ENCODE assay signal across 15 mouse cellular contexts in genomic region chr3:126660986-126661385, GRCm38 (mm10).
A peak's percentile ranks its signal among the peaks of the same experiment; 100 is the strongest.
DNase-seq lines count a peak whose midpoint lies in the region; ATAC-seq and TF ChIP-seq lines count a peak whose summit lies in the region.
"Had no signal": no experiment of that assay in that cellular context is flagged by ENCODE, and none has a peak within 500 bp of the region (broad histone marks: within the 10 kb centered on the region; RNA-seq: fewer than 3 reads in every experiment).

No protein-coding gene starts in this region.

- no peak overlapping the region for H3K4me3 ChIP-seq in lung, embryonic 15.5 days
- no peak overlapping the region for H3K4me3 ChIP-seq in lung, adult 2 months (replicated peaks; ENCODE audit: extremely low read depth, low read depth, low read length)
- no peak overlapping the region for H3K4me3 ChIP-seq in bone marrow macrophage, adult 2 months (ENCODE audit: insufficient read depth, low read length)
- no peak overlapping the region for H3K4me3 ChIP-seq in macrophage (ENCODE audit: inconsistent target)
- H3K4me3 ChIP-seq: erythroblast, embryonic 14.5 days; liver, embryonic 12.5 days; neural tube, embryonic 15.5 days had no signal

- TF ChIP-seq CTCF in lung, adult 2 months (IDR thresholded peaks at IDR 0.05; ENCODE audit: insufficient read depth, low read length): no peak
- TF ChIP-seq CTCF in bone marrow macrophage, adult 2 months (IDR thresholded peaks at IDR 0.05; ENCODE audit: low read depth, low read length): no peak

- H3K9me3 ChIP-seq in lung, embryonic 15.5 days: no peaks in the 10 kb centered on the region
- H3K9me3 ChIP-seq: liver, embryonic 12.5 days; neural tube, embryonic 15.5 days had no signal

- no peaks in the 10 kb centered on the region for H3K36me3 ChIP-seq in lung, embryonic 15.5 days
- no peaks in the 10 kb centered on the region for H3K36me3 ChIP-seq in macrophage (ENCODE audit: inconsistent target)
- H3K36me3 ChIP-seq: liver, embryonic 12.5 days; neural tube, embryonic 15.5 days had no signal

- 53% methylated on average over 6 of the region's 6 CpGs for WGBS in lung, embryonic 15.5 days
- WGBS in lung, adult 2 months: 65% methylated on average over 6 of the region's 6 CpGs
- WGBS in macrophage (ENCODE audit: missing documents): 31% methylated on average over 6 of the region's 6 CpGs

- H3K27ac ChIP-seq in lung, embryonic 15.5 days: peak overlapping the region; percentile 85
- peak overlapping the region; percentile 54 for H3K27ac ChIP-seq in bone marrow macrophage, adult 2 months (ENCODE audit: insufficient read depth, low read depth, low read length)
- peak overlapping the region; percentile 51 for H3K27ac ChIP-seq in macrophage
- H3K27ac ChIP-seq: liver, embryonic 12.5 days; neural tube, embryonic 15.5 days had no signal

- no peak overlapping the region for H3K4me2 ChIP-seq in lung, embryonic 15.5 days
- H3K4me2 ChIP-seq: liver, embryonic 12.5 days; neural tube, embryonic 15.5 days had no signal

- peak; percentile 45; the same call in 1 of the 2 replicates for ATAC-seq in lung, embryonic 15.5 days (ENCODE audit: borderline replicate concordance, extremely low read depth, low FRiP score, low TSS enrichment)
- ATAC-seq: hindbrain, embryonic 16.5 days; liver, embryonic 12.5 days had no signal

- DNase-seq in adrenal gland, postnatal 36 days: peak; percentile 42 to 52
- no peak for DNase-seq in adrenal gland, postnatal 25 days
- DNase-seq in lung, adult 2 months: no peak
- DNase-seq in layer of hippocampus, postnatal 10 days (ENCODE audit: low spot score in 2 of 2): no peak
- no peak for DNase-seq in urinary bladder, adult 2 months (ENCODE audit: low spot score)
- DNase-seq: kidney, postnatal 14 days; midbrain, embryonic 14.5 days; right cerebral cortex, postnatal 14 days had no signal

- no peak overlapping the region for H3K9ac ChIP-seq in lung, embryonic 15.5 days
- H3K9ac ChIP-seq: liver, embryonic 12.5 days; neural tube, embryonic 15.5 days had no signal

- no peaks in the 10 kb centered on the region for H3K27me3 ChIP-seq in lung, embryonic 15.5 days
- H3K27me3 ChIP-seq: liver, embryonic 12.5 days; neural tube, embryonic 15.5 days had no signal

- H3K4me1 ChIP-seq in lung, embryonic 15.5 days: peaks cover 24% of the 10 kb centered on the region
- H3K4me1 ChIP-seq in lung, adult 2 months (ENCODE audit: control insufficient read depth, insufficient read depth, low read length): peaks cover 10% of the 10 kb centered on the region
- peaks cover 36% of the 10 kb centered on the region for H3K4me1 ChIP-seq in bone marrow macrophage, adult 2 months (ENCODE audit: control insufficient read depth, insufficient read depth, low read length)

- TF ChIP-seq POLR2A in lung, adult 2 months (IDR thresholded peaks at IDR 0.05; ENCODE audit: borderline replicate concordance, extremely low read depth, low read depth, low read length): no peak
- no peak for TF ChIP-seq POLR2A in bone marrow macrophage, adult 2 months (IDR thresholded peaks at IDR 0.05; ENCODE audit: borderline replicate concordance, low read depth, low read length)

- peaks cover 83% of the 10 kb centered on the region for H3K79me2 ChIP-seq in macrophage (ENCODE audit: inconsistent target)

Comparison
In these comparisons a context has a peak if more than half of its experiments do, and no peak if none do; other contexts are left out.
1. DNase-seq: peak in adrenal gland, postnatal 36 days (2 of 2); none in adrenal gland, postnatal 25 days (single experiment), lung, adult 2 months (single experiment), layer of hippocampus, postnatal 10 days (0 of 2) and urinary bladder, adult 2 months (single experiment).
2. Peak in every context shown above with its lines, with median percentiles within 50 percentile points of each other: H3K27ac ChIP-seq.